Mouse (Mus musculus) liver, adult 2 months (tissue): Measurements from ENCODE around the gene Thegl. TPM values are rescaled to one million over a fixed set of nuclear protein-coding genes. Genes with fewer than 3 reads are reported as not detected.
"Not testable (repeated sequence)": the region's sequence is repeated elsewhere in the genome, so short reads cannot be mapped to it uniquely, and the experiment has no call there.

Source experiments
- DNase-seq: peaks from one replicate; pipeline ENCODE4 v3.0.0-alpha.2; 2011; ENCODE audit warnings: low read depth, low spot score; ENCODE audit errors: extremely low read depth
- H3K27ac ChIP-seq: fragments of 200-500 bp; replicated peaks from 2 replicates; pipeline ENCODE4 v1.5.1; 2012; ENCODE audit warnings: low read depth, mild to moderate bottlenecking, control low read depth, inconsistent platforms, low read length; ENCODE audit not compliant: insufficient read depth
- H3K27me3 ChIP-seq: fragments of 200-500 bp; 2 replicates; pipeline ENCODE4 v1.6.1; 2012; ENCODE audit warnings: mild to moderate bottlenecking, moderate library complexity, low read length, inconsistent platforms; ENCODE audit not compliant: control insufficient read depth, insufficient read depth
- H3K36me3 ChIP-seq: fragments of 200-500 bp; 2 replicates; pipeline ENCODE4 v1.6.1; 2012; ENCODE audit warnings: low read length, inconsistent platforms; ENCODE audit not compliant: control insufficient read depth, insufficient read depth
- H3K4me1 ChIP-seq: fragments of 200-500 bp; 2 replicates; pipeline ENCODE4 v1.6.1; 2011; ENCODE audit warnings: low read length; ENCODE audit not compliant: control insufficient read depth, insufficient read depth
- H3K4me3 ChIP-seq: fragments of 200-500 bp; 2 replicates; pipeline ENCODE4 v1.5.1; 2011; ENCODE audit warnings: low read depth, mild to moderate bottlenecking, control low read depth, low read length, moderate library complexity; ENCODE audit not compliant: insufficient read depth
- H3K79me2 ChIP-seq: fragments of 200-500 bp; 2 replicates; pipeline ENCODE4 v1.6.1; 2012; ENCODE audit warnings: inconsistent platforms, mild to moderate bottlenecking, low read length, moderate library complexity; ENCODE audit not compliant: control insufficient read depth, insufficient read depth
- H3K9ac ChIP-seq: fragments of 200-500 bp; 2 replicates; pipeline ENCODE4 v1.6.1; 2012; ENCODE audit warnings: low read depth, mild to moderate bottlenecking, control low read depth, inconsistent platforms, low read length
- CTCF ChIP-seq: fragments of 200-500 bp; IDR thresholded peaks from 2 replicates; pipeline ENCODE4 v1.5.1; 2011; ENCODE audit warnings: low read depth, low read length, control low read depth
- POLR2A ChIP-seq: fragments of 200-500 bp; IDR thresholded peaks from 2 replicates; pipeline ENCODE4 v1.6.1; 2011; ENCODE audit warnings: low read length, control low read depth; ENCODE audit not compliant: insufficient read depth; ENCODE audit errors: extremely low read depth
- WGBS: fragments of 180-500 bp; shearing (Covaris S2); methylation state at CpG from one replicate; pipeline ENCODE4 v1.1.7; 2018; 5-methylcytosine and 5-hydroxymethylcytosine counted together
- polyA plus RNA-seq: library from polyadenylated mRNA; depleted of rRNA; stranded (reverse); fragments of >200 nt; gene quantifications from 2 replicates; pipeline ENCODE4 v1.2.3, GENCODE M21; 2012
- total RNA-seq: library from RNA; depleted of rRNA; stranded (reverse); fragments of >200 nt; gene quantifications from 2 replicates; pipeline ENCODE4 v1.2.3, GENCODE M21; 2014

Thegl gene
- total and polyA plus RNA-seq, 2 experiments, result not detected

- no peak for TF ChIP-seq CTCF
- no peak for TF ChIP-seq POLR2A
- Histone ChIP-seq H3K36me3 (no peaks in the 10 kb centered on the region), H3K27ac (no peak overlapping the region), H3K27me3 (no peaks in the 10 kb centered on the region), H3K4me3 (no peak overlapping the region), H3K79me2 (no peaks in the 10 kb centered on the region), H3K4me1 (no peaks in the 10 kb centered on the region), H3K9ac (no peak overlapping the region)
- no peak for DNase-seq
- 76% methylated on average over 3 of the region's 3 CpGs for WGBS
Measured at GRCm38 (mm10) chr5:77028034-77028433, 12.2 kb downstream of the Thegl start.

GRCm38 (mm10) chr5:77029735-77030134, 13.9 kb downstream of the Thegl start:
- Histone ChIP-seq H3K27ac (no peak overlapping the region), H3K9ac (no peak overlapping the region), H3K27me3 (no peaks in the 10 kb centered on the region), H3K4me3 (no peak overlapping the region), H3K36me3 (no peaks in the 10 kb centered on the region), H3K79me2 (no peaks in the 10 kb centered on the region), H3K4me1 (no peaks in the 10 kb centered on the region)
- TF ChIP-seq CTCF (peak; percentile 80), POLR2A (no peak)
- peak; percentile 16 for DNase-seq
- WGBS, result 67% methylated on average over 5 of the region's 5 CpGs

DNA sequence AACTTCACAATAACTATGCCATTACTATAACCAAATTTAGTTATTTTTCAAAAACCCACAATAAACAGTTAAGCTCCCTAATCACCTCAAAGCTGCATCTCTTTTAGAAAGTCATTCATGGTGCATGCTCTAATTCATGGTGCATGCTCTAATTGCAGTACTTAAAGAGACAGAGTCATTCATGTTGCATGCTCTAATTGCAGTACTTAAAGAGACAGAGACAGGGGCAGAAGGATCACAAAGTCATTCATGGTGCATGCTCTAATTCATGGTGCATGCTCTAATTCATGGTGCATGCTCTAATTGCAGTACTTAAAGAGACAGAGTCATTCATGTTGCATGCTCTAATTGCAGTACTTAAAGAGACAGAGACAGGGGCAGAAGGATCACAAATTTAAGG, 19.3 kb downstream of the Thegl start:
- not testable (repeated sequence) for H3K27ac ChIP-seq, H3K9ac ChIP-seq, H3K79me2 ChIP-seq, DNase-seq, H3K4me1 ChIP-seq, H3K4me3 ChIP-seq, H3K27me3 ChIP-seq, H3K36me3 ChIP-seq

DNA sequence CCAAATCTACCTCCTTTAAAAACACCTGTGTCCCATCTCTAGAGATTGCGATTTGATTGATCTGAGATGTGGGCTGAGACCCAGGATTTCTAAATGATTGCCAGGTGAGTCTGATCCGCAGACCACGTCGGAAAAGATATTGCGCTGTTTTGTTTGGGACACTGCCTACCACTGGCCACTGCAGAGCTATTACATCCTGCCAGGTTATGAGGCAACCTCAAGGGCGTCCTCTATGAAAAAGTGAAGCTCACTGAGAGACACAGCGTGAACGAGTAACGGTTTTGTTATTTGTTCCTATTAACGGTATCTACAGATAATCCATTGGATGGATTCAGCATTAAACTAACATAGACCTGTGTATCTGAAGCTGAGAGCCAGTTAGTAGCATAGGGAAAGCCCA, 22.6 kb downstream of the Thegl start:
- no peak overlapping the region for H3K4me3 ChIP-seq
- no peaks in the 10 kb centered on the region for H3K4me1 ChIP-seq
- no peaks in the 10 kb centered on the region for H3K79me2 ChIP-seq
- 82% methylated on average over 10 of the region's 10 CpGs for WGBS
- TF ChIP-seq POLR2A (no peak), CTCF (no peak)
- H3K27ac ChIP-seq, result no peak overlapping the region
- no peak overlapping the region for H3K9ac ChIP-seq
- no peaks in the 10 kb centered on the region for H3K36me3 ChIP-seq
- DNase-seq, result peak; percentile 53
- H3K27me3 ChIP-seq, result no peaks in the 10 kb centered on the region

- TF ChIP-seq CTCF (no peak), POLR2A (no peak)
- Histone ChIP-seq H3K27me3 (no peaks in the 10 kb centered on the region), H3K4me3 (no peak overlapping the region), H3K9ac (no peak overlapping the region), H3K27ac (no peak overlapping the region), H3K36me3 (no peaks in the 10 kb centered on the region), H3K4me1 (no peaks in the 10 kb centered on the region), H3K79me2 (no peaks in the 10 kb centered on the region)
- no peak for DNase-seq
Measured at GRCm38 (mm10) chr5:77039391-77039790, 23.6 kb downstream of the Thegl start.

- no peaks in the 10 kb centered on the region for H3K4me1 ChIP-seq
- H3K9ac ChIP-seq, result no peak overlapping the region
- DNase-seq, result no peak
- WGBS, result 70% methylated on average over 5 of the region's 5 CpGs
- H3K27ac ChIP-seq, result no peak overlapping the region
- no peaks in the 10 kb centered on the region for H3K79me2 ChIP-seq
- TF ChIP-seq CTCF (no peak), POLR2A (no peak)
- H3K4me3 ChIP-seq, result no peak overlapping the region
- H3K36me3 ChIP-seq, result no peaks in the 10 kb centered on the region
- no peaks in the 10 kb centered on the region for H3K27me3 ChIP-seq
Measured at GRCm38 (mm10) chr5:77044362-77044761, 28.5 kb downstream of the Thegl start.

GRCm38 (mm10) chr5:77052616-77053015, 36.8 kb downstream of the Thegl start:
- WGBS, result 93% methylated on average over 5 of the region's 5 CpGs
- no peaks in the 10 kb centered on the region for H3K36me3 ChIP-seq
- no peaks in the 10 kb centered on the region for H3K4me1 ChIP-seq
- TF ChIP-seq POLR2A (no peak), CTCF (no peak)
- H3K79me2 ChIP-seq, result no peaks in the 10 kb centered on the region
- no peak for DNase-seq
- no peaks in the 10 kb centered on the region for H3K27me3 ChIP-seq
- H3K9ac ChIP-seq, result no peak overlapping the region
- no peak overlapping the region for H3K27ac ChIP-seq
- no peak overlapping the region for H3K4me3 ChIP-seq
